Mouse (Mus musculus) inflammation-experienced regulatory T-cells, adult 16 weeks (primary cell): ENCODE results near the gene Vstm2a. TPM values are rescaled to one million over a fixed set of nuclear protein-coding genes. Genes with fewer than 3 reads are reported as not detected.

ENCODE experiments used
- polyA plus RNA-seq: library from polyadenylated mRNA; unstranded; fragments of 100-300 nt; shearing (Covaris generic); gene quantifications from one replicate; pipeline ENCODE4 v1.2.1, GENCODE M21; 2017

Vstm2a gene
- polyA plus RNA-seq: not detected

DNA sequence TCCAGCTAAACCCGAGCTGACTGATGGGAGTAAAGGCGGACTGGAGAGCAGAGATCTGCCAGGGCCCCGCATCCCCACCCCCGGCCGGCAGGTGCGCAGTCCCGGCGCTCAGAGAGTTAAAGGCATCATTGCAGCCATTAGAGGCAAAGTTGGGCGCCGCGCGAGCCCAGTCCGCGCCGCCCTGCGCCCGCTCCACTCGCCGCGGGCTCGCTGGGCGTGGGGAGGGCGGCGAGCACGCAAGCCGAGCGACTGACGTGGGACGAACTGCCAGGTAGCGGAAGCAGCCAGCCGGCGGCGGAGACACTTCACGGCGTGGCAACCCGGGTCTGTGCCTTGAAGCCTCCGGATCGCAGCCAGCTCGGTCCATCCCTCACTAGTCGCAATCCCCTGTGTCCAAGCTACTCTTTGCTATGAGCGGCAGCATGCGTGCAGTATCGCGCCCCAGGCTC is at the start of gene Vstm2a:
TSS of gene Vstm2a (plus strand) at position 252 of the 449 bp plus-strand sequence.

